Mouse (Mus musculus) MEL (cell line): ENCODE data around the gene Trio.

Experiments
- BHLHE40 ChIP-seq: IDR thresholded peaks from 2 replicates; pipeline ENCODE4 v1.6.1; 2012; ENCODE audit warnings: low read depth, mild to moderate bottlenecking, inconsistent platforms, low read length, improper control_type of control experiment, borderline replicate concordance
- USF1 ChIP-seq: IDR thresholded peaks from 2 replicates; pipeline ENCODE4 v1.6.1; 2014; ENCODE audit warnings: low read depth, mild to moderate bottlenecking, inconsistent platforms, low read length, improper control_type of control experiment, moderate library complexity

- TF ChIP-seq BHLHE40 (no peak), USF1 (no peak)
Observed at GRCm38 (mm10) chr15:27995421-27995820, 30.2 kb downstream of the Trio start.
